8 mouse cellular contexts compared by ENCODE assay signal in the genomic region with DNA sequence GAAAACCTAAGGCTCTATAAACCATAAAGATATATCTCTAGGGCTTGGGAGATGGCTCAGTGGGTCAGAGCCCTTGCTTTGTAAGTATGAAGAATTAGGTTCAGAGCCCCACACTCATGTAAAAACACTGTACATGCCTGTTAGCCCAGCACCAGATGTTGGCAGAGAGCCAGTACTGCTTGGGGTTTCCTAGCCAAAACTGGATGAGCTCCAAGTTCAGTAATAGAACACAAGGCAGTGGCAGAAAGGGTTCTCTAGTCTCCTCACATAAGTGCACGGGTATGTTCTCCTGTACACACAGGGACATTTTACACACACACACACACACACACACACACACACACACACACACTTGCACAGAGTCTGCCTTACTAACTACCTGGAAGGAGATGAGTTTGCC.
DNase-seq lines count a peak whose midpoint lies in the region; ATAC-seq and TF ChIP-seq lines count a peak whose summit lies in the region.

No protein-coding gene starts in this region.

- TF ChIP-seq CTCF in kidney, postnatal 0 days (IDR thresholded peaks at IDR 0.05; ENCODE audit: low read depth) = no peak

- no peaks in the 10 kb centered on the region for H3K4me1 ChIP-seq in kidney, embryonic 14.5 days (ENCODE audit: control insufficient read depth, insufficient read depth, low read length)
- H3K4me1 ChIP-seq in embryonic facial prominence, embryonic 15.5 days = peaks cover 6% of the 10 kb centered on the region; the same call in 1 of the 2 replicates
- no peaks in the 10 kb centered on the region for H3K4me1 ChIP-seq in kidney, postnatal 0 days (replicated peaks; ENCODE audit: insufficient read depth, low read length)

- no peaks in the 10 kb centered on the region for H3K36me3 ChIP-seq in kidney, embryonic 14.5 days (ENCODE audit: control insufficient read depth, insufficient read depth, low read length)
- H3K36me3 ChIP-seq in embryonic facial prominence, embryonic 15.5 days = no peaks in the 10 kb centered on the region
- H3K36me3 ChIP-seq in kidney, postnatal 0 days (ENCODE audit: insufficient read depth, low read length) = no peaks in the 10 kb centered on the region

- peak; percentile 18 for DNase-seq in kidney, adult 18-20 months
- DNase-seq in adipocyte (ENCODE audit: low spot score) = peak; percentile 18
- DNase-seq in kidney, postnatal 0 days (ENCODE audit: low spot score) = peak; percentile 71
- DNase-seq in lung, postnatal 4 days = peak; percentile 42 to 53
- DNase-seq in T-cell, adult 2 months (ENCODE audit: low spot score) = no peak
- no peak for DNase-seq in left cerebral cortex, adult 8-10 months (ENCODE audit: low spot score in 2 of 2)

- H3K9me3 ChIP-seq in kidney, embryonic 14.5 days (ENCODE audit: control insufficient read depth, low read length) = no peaks in the 10 kb centered on the region
- H3K9me3 ChIP-seq in embryonic facial prominence, embryonic 15.5 days (replicated peaks) = no peaks in the 10 kb centered on the region
- no peaks in the 10 kb centered on the region for H3K9me3 ChIP-seq in kidney, postnatal 0 days (replicated peaks; ENCODE audit: low read length)

- no peaks in the 10 kb centered on the region for H3K27me3 ChIP-seq in kidney, embryonic 14.5 days (ENCODE audit: control insufficient read depth, insufficient read depth, low read length)
- H3K27me3 ChIP-seq in embryonic facial prominence, embryonic 15.5 days = no peaks in the 10 kb centered on the region
- H3K27me3 ChIP-seq in kidney, postnatal 0 days (ENCODE audit: insufficient read depth, low read length) = no peaks in the 10 kb centered on the region

- no peak for ATAC-seq in kidney, embryonic 14.5 days (ENCODE audit: low FRiP score, low TSS enrichment)
- peak; percentile 55; the same call in 1 of the 2 replicates for ATAC-seq in embryonic facial prominence, embryonic 15.5 days (ENCODE audit: insufficient number of reproducible peaks, low FRiP score, low TSS enrichment, low read depth)
- no peak for ATAC-seq in kidney, postnatal 0 days (replicated peaks; ENCODE audit: low FRiP score, low read depth)

- H3K4me2 ChIP-seq in kidney, embryonic 14.5 days (replicated peaks; ENCODE audit: low read depth, low read length) = no peak overlapping the region
- no peak overlapping the region for H3K4me2 ChIP-seq in embryonic facial prominence, embryonic 15.5 days (replicated peaks)
- no peak overlapping the region for H3K4me2 ChIP-seq in kidney, postnatal 0 days (ENCODE audit: low read length)

- 48% methylated on average over 1 of the region's 1 CpGs for WGBS in kidney, embryonic 14.5 days
- WGBS in embryonic facial prominence, embryonic 15.5 days = 0% methylated on average over 1 of the region's 1 CpGs
- WGBS in kidney, postnatal 0 days = 62% methylated on average over 1 of the region's 1 CpGs

- H3K9ac ChIP-seq in kidney, embryonic 14.5 days (ENCODE audit: low read depth, low read length) = no peak overlapping the region
- no peak overlapping the region for H3K9ac ChIP-seq in embryonic facial prominence, embryonic 15.5 days
- no peak overlapping the region for H3K9ac ChIP-seq in kidney, postnatal 0 days (ENCODE audit: low read depth, low read length)

- H3K4me3 ChIP-seq in kidney, embryonic 14.5 days (ENCODE audit: low read length) = no peak overlapping the region
- no peak overlapping the region for H3K4me3 ChIP-seq in embryonic facial prominence, embryonic 15.5 days (replicated peaks)
- H3K4me3 ChIP-seq in kidney, postnatal 0 days (replicated peaks; ENCODE audit: low read depth, low read length) = no peak overlapping the region

- H3K27ac ChIP-seq in kidney, embryonic 14.5 days (ENCODE audit: low read depth, low read length) = no peak overlapping the region
- H3K27ac ChIP-seq in embryonic facial prominence, embryonic 15.5 days (replicated peaks) = no peak overlapping the region
- H3K27ac ChIP-seq in kidney, postnatal 0 days = no peak overlapping the region

Comparison
In these comparisons a context has a peak if more than half of its experiments do, and no peak if none do; other contexts are left out.
1. DNase-seq: peak in kidney, adult 18-20 months (single experiment), adipocyte (single experiment), kidney, postnatal 0 days (single experiment) and lung, postnatal 4 days (2 of 2); none in T-cell, adult 2 months (single experiment) and left cerebral cortex, adult 8-10 months (0 of 2).